Mouse (Mus musculus): Measurements from ENCODE around the gene Rab3il1. TPM values are rescaled to one million over a fixed set of nuclear protein-coding genes. Genes with fewer than 3 reads are reported as not detected.
A peak's percentile ranks its signal among the peaks of the same experiment; 100 is the strongest.

The Rab3il1 gene
- polyA plus RNA-seq, 1 experiment from 2014 or later = 63.6 TPM

DNA sequence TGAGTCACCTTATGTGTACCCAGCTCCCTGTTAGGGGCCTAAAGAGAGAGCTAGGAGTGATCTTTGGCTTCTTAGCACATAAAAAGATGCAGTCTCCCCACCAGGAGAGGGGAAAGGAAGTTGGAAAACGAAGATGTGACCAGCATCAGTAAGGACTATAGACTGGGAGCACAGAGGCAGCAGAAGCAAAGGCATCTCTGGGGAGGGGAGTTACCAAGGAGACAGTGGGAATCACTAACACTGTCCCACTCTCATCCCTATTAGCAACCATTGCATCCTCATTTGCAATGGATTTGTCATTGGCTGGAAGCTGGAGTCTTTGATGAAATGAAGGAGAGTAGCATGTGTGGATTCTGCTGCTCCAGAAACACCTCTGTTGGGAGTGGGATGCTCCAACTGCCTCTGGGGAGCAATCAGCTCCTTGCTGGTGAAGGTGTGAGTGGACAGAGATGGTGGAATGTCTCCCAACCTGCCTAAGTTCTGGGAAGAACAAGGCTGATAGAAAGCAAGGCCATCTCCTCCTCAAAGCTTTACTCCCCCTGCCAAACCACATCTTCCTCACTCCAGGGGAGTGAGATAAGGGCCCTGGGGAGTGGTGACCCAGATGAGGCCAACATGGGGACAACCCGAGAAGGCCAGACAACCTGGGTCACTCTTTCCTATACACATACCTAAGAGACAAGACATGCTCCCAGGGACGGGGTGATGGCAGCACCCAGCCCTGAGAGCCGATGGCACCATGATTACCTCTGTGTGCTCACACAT lies 44.7 kb upstream of the Rab3il1 start:
- Histone ChIP-seq H3K4me2 (replicated peaks; ENCODE audit: low read depth) (no peak overlapping the region), H3K4me3 (ENCODE audit: low read depth, low read length) (no peak overlapping the region), H3K36me3 (ENCODE audit: control insufficient read depth, insufficient read depth) (no peaks in the 10 kb centered on the region), H3K27ac (ENCODE audit: low read depth, low read length) (no peak overlapping the region), H3K4me1 (replicated peaks; ENCODE audit: control insufficient read depth, insufficient read depth, low read length) (peaks cover 14% of the 10 kb centered on the region), H3K27me3 (replicated peaks; ENCODE audit: control insufficient read depth, insufficient read depth, low read length) (no peaks in the 10 kb centered on the region), H3K9me3 (ENCODE audit: control insufficient read depth) (no peaks in the 10 kb centered on the region), H3K9ac (ENCODE audit: low read depth, low read length) (no peak overlapping the region)
- ATAC-seq = no peak
- WGBS = 64% methylated on average over 4 of the region's 4 CpGs
- TF ChIP-seq CTCF (IDR thresholded peaks at IDR 0.05; ENCODE audit: low read depth) = no peak

DNA sequence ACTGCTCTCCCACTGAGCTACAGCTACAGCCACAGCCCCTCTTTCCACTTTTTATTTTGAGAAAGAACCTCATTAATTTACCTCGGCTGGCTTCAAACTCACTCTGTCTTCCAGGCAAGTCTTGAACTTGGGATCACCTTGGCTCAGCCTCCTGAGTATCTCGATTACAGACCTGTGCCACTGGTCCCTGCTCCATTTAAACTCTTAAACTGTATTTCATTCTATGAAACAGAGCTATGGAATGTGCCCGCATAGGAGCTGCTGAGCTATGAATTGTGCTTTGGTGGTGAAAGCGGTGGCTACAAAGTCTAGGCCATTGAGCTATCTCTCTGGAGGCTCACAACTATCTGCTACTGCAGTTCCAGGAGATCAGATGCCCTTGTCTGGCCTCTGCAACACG lies 43.5 kb upstream of the Rab3il1 start:
- 79% methylated on average over 5 of the region's 5 CpGs for WGBS
- no peaks in the 10 kb centered on the region for H3K36me3 ChIP-seq (ENCODE audit: control insufficient read depth, insufficient read depth)
- H3K27ac ChIP-seq (ENCODE audit: low read depth, low read length) = no peak overlapping the region
- no peaks in the 10 kb centered on the region for H3K9me3 ChIP-seq (ENCODE audit: control insufficient read depth)
- H3K4me3 ChIP-seq (ENCODE audit: low read depth, low read length) = no peak overlapping the region
- no peak for TF ChIP-seq CTCF (IDR thresholded peaks at IDR 0.05; ENCODE audit: low read depth)
- no peak overlapping the region for H3K9ac ChIP-seq (ENCODE audit: low read depth, low read length)
- ATAC-seq = peak; percentile 42; the same call in 1 of the 2 replicates
- H3K27me3 ChIP-seq (replicated peaks; ENCODE audit: control insufficient read depth, insufficient read depth, low read length) = no peaks in the 10 kb centered on the region
- H3K4me2 ChIP-seq (replicated peaks; ENCODE audit: low read depth) = no peak overlapping the region
- H3K4me1 ChIP-seq (replicated peaks; ENCODE audit: control insufficient read depth, insufficient read depth, low read length) = peaks cover 14% of the 10 kb centered on the region

DNA sequence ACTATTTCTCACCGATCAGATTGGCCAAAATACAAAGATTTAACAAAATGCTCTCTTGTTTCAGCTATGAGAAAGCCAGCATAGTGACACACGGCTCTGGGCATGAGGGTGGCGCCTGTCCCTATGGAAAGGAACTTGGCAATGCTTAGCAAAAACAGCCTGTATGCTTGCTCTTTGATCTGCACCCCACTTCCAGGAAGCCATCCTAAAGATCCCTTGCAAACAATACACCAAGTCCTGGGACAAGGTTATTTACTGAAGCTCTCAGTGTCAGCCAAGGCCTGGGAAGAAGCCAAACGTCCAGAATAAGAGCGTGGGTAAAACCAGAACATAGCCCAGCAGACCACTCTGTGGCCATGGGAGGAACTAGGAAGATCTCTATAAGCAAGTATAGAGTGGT lies 40.7 kb upstream of the Rab3il1 start:
- Histone ChIP-seq H3K27ac (ENCODE audit: low read depth, low read length) (no peak overlapping the region), H3K36me3 (ENCODE audit: control insufficient read depth, insufficient read depth) (no peaks in the 10 kb centered on the region), H3K4me2 (replicated peaks; ENCODE audit: low read depth) (no peak overlapping the region), H3K9ac (ENCODE audit: low read depth, low read length) (no peak overlapping the region), H3K4me1 (replicated peaks; ENCODE audit: control insufficient read depth, insufficient read depth, low read length) (peaks cover 8% of the 10 kb centered on the region; the same call in 1 of the 2 replicates), H3K27me3 (replicated peaks; ENCODE audit: control insufficient read depth, insufficient read depth, low read length) (no peaks in the 10 kb centered on the region), H3K4me3 (ENCODE audit: low read depth, low read length) (no peak overlapping the region), H3K9me3 (ENCODE audit: control insufficient read depth) (no peaks in the 10 kb centered on the region)
- ATAC-seq = no peak
- TF ChIP-seq CTCF (IDR thresholded peaks at IDR 0.05; ENCODE audit: low read depth) = no peak
- 71% methylated on average over 5 of the region's 5 CpGs for WGBS

DNA sequence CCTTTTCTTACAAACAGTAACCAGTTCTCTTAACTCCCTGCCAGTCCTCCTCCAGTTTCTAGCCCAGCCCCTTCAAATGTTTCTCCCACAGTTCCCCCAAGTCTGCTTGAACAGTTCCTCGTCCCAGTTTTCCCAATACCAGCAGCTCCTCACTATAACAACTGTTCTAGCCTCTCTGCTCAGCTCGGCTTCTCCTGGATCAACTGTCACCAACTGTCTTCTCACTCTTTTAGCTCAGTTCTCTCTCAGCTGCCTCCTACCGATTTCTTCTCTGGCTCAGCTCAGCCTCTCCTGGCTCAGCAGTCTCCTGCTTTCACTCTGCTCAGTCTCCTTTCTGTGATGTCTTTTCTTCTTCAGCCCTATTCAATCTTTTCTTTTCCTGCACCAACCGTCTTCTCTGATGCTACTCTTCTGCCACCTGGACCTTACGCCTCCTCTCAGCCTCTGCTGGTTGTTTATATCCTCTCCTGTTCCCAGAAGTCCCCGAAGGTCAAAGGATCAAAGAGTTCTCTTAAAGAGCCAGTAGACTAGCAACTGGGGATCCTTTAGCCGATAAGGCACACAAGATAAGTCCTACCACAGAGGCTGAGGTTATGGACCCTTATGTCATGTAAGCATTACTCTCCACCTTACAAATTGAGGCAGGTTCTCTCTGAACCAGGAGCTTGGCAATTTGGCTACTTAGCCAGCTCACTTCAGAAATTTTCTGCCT lies 37.1 kb upstream of the Rab3il1 start:
- 20% methylated on average over 7 of the region's 7 CpGs for WGBS
- H3K27me3 ChIP-seq (replicated peaks; ENCODE audit: control insufficient read depth, insufficient read depth, low read length) = no peaks in the 10 kb centered on the region
- H3K27ac ChIP-seq (ENCODE audit: low read depth, low read length) = peak overlapping the region; percentile 66
- H3K36me3 ChIP-seq (ENCODE audit: control insufficient read depth, insufficient read depth) = no peaks in the 10 kb centered on the region
- H3K9ac ChIP-seq (ENCODE audit: low read depth, low read length) = no peak overlapping the region
- peak overlapping the region; percentile 18; the same call in 1 of the 2 replicates for H3K4me2 ChIP-seq (replicated peaks; ENCODE audit: low read depth)
- H3K4me3 ChIP-seq (ENCODE audit: low read depth, low read length) = no peak overlapping the region
- TF ChIP-seq CTCF (IDR thresholded peaks at IDR 0.05; ENCODE audit: low read depth) = no peak
- ATAC-seq = no peak
- H3K9me3 ChIP-seq (ENCODE audit: control insufficient read depth) = no peaks in the 10 kb centered on the region
- peaks cover 12% of the 10 kb centered on the region; the same call in 1 of the 2 replicates for H3K4me1 ChIP-seq (replicated peaks; ENCODE audit: control insufficient read depth, insufficient read depth, low read length)

DNA sequence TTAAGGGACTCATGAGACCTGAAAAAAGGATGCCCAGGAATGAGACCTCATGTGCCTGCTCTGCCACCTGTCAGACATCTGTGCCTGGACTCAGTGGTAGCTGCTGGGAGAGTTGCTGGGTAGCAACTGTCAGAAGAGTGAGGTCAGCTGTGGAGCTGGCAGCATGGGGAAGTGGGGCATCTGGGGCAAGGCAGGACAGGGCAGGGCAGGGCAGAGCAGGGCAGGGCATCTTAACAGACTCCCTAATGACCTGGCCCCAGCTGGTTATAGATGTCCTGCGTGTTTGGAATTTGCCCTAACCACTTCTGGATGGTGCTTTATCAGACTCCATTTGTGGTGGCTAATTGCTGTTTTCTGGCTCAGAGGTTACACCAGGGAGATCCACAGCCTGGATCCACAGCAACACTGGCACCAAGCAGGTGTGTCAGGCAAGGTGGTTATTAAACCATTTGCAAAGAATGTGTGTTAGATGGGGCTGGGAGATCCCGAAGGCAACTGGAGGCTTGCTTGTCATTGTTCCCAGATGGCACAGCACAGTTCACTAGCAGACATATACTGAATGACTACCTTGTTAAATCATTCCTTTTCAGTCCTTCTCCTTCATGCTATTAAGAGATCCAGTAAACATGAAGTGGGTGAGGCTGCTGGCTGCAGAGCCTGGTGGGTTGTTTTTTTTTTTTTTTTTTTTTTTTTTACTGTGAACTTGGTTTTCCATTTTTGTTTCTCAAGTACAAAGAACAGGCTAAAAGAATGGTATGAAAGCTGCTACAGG lies 35.2 kb upstream of the Rab3il1 start:
- H3K4me3 ChIP-seq (ENCODE audit: low read depth, low read length) = no peak overlapping the region
- 37% methylated on average over 2 of the region's 2 CpGs for WGBS
- H3K9me3 ChIP-seq (ENCODE audit: control insufficient read depth) = no peaks in the 10 kb centered on the region
- ATAC-seq = peak; percentile 92
- no peak for TF ChIP-seq CTCF (IDR thresholded peaks at IDR 0.05; ENCODE audit: low read depth)
- H3K36me3 ChIP-seq (ENCODE audit: control insufficient read depth, insufficient read depth) = no peaks in the 10 kb centered on the region
- H3K4me1 ChIP-seq (replicated peaks; ENCODE audit: control insufficient read depth, insufficient read depth, low read length) = peaks cover 9% of the 10 kb centered on the region; the same call in 1 of the 2 replicates
- H3K9ac ChIP-seq (ENCODE audit: low read depth, low read length) = no peak overlapping the region
- H3K27ac ChIP-seq (ENCODE audit: low read depth, low read length) = peak overlapping the region; percentile 57; the same call in 1 of the 2 replicates
- no peaks in the 10 kb centered on the region for H3K27me3 ChIP-seq (replicated peaks; ENCODE audit: control insufficient read depth, insufficient read depth, low read length)
- H3K4me2 ChIP-seq (replicated peaks; ENCODE audit: low read depth) = no peak overlapping the region

All from intestine, postnatal 0 days (tissue).